Mouse (Mus musculus) embryonic stem cell, embryonic (primary cell): ENCODE data around the gene Glis1.

Experiments used
- CTCF ChIA-PET, 4 experiments: fragments of 300-600 bp in 2 of 4; fragments of 350-600 bp in 2 of 4; sonication (Branson Sonifier 250); formaldehyde crosslinking; loops; one replicate each; lab custom pipeline; 2022; ENCODE audit warnings: inconsistent platforms in 2 of 4; lab: Charles Lee
- POLR2A ChIA-PET, 4 experiments: fragments of 300-600 bp in 2 of 4; fragments of 350-600 bp in 2 of 4; sonication (Branson Sonifier 250); formaldehyde crosslinking; loops; one replicate each; lab custom pipeline; 2022; ENCODE audit warnings: antibody characterized with exemption in 4 of 4, inconsistent platforms in 1 of 4; lab: Charles Lee

Gene Glis1

DNA sequence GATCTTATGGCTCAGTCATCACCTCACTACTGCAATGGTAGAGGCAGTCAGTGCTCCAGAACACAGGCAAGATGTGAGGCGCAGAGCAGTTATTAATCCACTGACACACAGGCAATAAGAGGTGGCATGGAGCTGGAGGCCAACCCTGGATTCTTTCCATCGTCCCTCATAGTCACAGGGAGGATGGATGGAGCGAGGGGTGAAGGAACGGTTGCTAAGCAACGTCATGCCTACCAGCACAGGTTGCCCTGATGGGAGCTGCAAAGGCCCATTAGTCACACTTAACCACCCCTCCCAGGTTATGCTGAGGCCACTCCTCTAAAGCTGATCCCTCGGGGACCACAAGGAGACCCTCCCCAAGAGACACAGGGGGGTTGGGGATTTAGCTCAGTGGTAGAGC lies 187.9 kb downstream of the Glis1 start:
- ChIA-PET CTCF (interaction anchor here in 2 of 4 experiments (0.6 kb wide), 3 partner anchors 8 to 791 kb away, joined by 3 to 4 read pairs (median 3); no protein-coding TSS in a partner anchor), POLR2A (interaction anchor here in 1 of 4 experiments (0.9 kb wide), 1 partner anchor 34 kb away, joined by 3 read pairs; no protein-coding TSS in a partner anchor)

DNA sequence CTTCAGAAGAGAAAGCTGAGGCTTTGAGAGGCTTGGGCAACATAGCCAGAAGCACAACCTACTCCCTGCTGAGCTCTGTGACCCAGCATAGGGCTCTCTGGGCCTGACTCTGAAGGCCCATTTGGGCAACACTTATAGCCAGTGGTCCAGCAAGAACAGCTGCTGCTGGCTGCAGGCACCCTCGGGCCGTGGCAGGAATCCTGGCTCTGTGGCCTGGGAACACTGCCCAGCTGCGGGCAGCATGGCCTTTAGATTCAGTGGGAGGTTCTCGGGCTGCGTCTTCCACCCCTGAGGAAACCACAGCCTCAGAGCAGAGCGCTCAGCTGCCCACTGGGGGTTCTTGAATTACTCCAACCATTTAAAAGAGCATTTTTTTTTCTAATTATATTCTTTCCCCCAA lies 189.5 kb downstream of the Glis1 start:
- POLR2A ChIA-PET: interaction anchor here in 1 of 4 experiments (1.2 kb wide), 1 partner anchor 60 kb away, joined by 3 read pairs; the partner anchor contains the start of gene Dmrtb1
- CTCF ChIA-PET: interaction anchor here in 1 of 4 experiments (1.4 kb wide), 1 partner anchor 14 kb away, joined by 4 read pairs; no protein-coding TSS in a partner anchor

DNA sequence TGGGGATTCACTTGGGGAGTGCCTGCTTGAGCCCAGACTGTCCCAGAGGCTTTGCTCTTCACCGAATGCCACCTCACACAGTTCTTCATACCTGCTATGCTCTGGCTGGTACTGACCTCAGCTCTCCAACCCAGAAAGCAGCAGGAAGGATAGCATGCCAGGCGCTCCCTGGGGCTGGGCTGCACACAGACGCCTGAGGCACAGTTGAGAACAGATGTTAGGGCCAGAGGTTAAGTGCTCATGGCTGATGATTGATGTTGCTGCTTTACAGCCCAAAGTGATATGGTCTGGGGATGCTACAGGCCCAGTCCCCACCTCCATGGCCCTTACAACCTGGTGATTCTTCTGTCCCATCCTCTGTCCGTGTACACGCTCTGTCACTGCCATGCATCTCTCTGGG lies 190.6 kb downstream of the Glis1 start:
- ChIA-PET CTCF (interaction anchor here in 1 of 4 experiments (1.4 kb wide), 1 partner anchor 13 kb away, joined by 4 read pairs; no protein-coding TSS in a partner anchor), POLR2A (no interaction called here)

DNA sequence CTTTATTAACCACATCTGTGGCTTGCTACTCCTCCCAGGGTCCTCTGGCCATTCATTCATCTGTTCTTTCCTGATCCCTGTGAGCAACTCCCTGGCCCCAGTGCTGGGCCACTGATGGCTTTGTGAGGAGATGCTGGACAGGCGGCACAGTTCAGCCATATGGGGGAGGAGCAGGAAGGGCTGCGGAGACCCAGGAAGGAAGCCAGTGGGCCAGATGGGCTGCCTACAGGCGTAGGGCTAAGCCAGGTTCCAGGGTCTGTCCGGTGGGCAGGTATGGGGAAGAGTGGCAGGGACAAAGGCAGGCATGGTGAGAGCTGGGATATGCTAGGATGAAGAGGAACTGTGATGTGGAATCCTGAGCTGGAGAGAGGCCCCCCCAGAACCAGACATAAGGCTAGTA lies 193.8 kb downstream of the Glis1 start:
- ChIA-PET POLR2A (no interaction called here), CTCF (interaction anchor here in 1 of 4 experiments (1.2 kb wide), 1 partner anchor 9 kb away, joined by 5 read pairs; no protein-coding TSS in a partner anchor)

DNA sequence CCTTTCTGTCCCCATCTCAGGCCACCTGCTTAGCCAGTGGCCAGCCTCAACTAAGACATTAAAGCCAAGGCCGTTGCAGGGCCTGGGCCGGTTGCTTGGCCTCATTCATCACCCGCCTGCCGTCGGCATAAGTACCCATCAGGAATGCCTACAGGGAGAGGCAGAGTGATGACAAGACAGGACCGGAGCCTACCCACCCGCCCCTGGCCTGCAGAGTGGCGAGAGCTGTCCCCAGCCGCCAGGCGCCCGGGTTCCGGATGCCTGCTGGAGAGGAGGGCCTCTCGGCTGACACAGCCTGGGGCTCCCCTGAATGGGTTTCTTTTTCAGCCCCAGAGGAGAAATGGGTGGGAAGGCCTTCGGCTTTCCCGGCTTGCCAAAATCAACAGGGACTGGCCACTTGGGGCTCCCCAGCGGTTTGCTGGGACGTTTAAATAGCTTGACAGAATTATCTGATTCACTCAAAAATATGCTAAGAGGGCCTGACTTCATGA lies 194.6 kb downstream of the Glis1 start:
- CTCF ChIA-PET: interaction anchor here in 2 of 4 experiments (1.2 kb wide), 2 partner anchors 8 to 9 kb away, joined by 4 to 5 read pairs; no protein-coding TSS in a partner anchor
- POLR2A ChIA-PET: interaction anchor here in 1 of 4 experiments (0.5 kb wide), 1 partner anchor 158 kb away, joined by 3 read pairs; no protein-coding TSS in a partner anchor

DNA sequence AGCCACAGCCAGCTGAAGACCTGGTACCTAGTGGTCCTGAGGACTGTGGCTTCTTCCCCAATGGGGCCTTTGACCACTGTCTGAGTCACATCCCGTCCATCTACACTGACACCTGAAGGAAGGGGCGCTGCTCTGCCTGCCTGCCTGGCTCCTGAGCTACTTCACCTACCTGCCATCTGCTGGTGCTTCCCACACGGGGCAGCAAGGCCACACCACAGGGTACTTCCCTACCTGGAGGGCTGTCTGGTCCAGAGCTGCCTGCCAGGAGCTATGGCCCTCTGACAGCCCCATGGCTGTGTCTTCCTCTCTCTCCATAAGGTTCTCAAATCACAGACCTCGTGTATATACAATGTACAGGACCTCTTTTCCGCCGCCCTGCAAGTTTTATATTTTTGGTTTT lies 200.2 kb downstream of the Glis1 start:
- POLR2A ChIA-PET: interaction anchor here in 1 of 4 experiments (0.6 kb wide), 1 partner anchor 181 kb away, joined by 3 read pairs; no protein-coding TSS in a partner anchor
- CTCF ChIA-PET: interaction anchor here in 3 of 4 experiments (0.5 to 0.6 kb wide), 3 partner anchors 30 to 134 kb away, joined by 3 to 4 read pairs (median 3); no protein-coding TSS in a partner anchor

DNA sequence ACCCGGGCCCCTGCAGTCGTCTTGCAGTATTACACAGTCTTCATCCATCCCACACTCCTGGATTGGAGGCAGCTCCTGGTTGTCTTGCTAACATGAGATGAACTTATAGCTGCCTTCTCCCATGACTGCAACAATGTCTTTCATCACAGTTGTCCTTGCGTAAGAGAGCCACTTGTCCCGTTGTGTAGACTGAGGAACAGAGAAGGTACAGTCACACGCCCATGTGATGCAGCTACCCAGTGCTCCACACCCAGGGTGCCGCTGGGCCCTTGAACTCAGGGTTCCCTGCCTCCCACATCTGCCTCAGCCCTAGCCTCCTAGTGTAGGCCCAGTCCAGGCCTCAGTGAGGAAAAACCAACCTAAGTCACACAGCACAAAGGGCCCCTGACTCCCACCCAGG lies 201.7 kb downstream of the Glis1 start:
- CTCF ChIA-PET: interaction anchor here in 3 of 4 experiments (1.1 to 3.9 kb wide), 5 partner anchors 10 to 183 kb away, joined by 3 to 15 read pairs (median 4); no protein-coding TSS in a partner anchor
- POLR2A ChIA-PET: no interaction called here

DNA sequence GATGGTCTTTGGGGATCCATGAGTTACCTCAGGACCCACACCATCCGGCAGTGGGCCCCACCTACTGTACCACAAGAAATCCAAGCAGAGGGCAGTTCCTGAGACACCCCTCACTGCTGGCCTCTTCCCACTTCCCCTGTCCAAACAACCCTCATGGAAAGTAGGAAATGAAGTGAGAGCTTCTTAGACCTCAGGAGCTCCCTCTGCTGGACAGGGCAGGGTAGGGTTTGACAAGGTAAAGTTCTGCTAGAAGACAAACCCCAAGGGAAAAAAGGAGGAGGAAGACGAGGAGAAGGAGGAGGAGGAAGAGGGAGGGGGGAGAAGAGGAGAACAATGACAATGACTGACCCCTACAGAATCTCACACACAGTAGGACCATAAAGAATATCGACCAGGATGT lies 203.3 kb downstream of the Glis1 start:
- POLR2A ChIA-PET: no interaction called here
- CTCF ChIA-PET: interaction anchor here (0.5 to 3.9 kb wide), 32 partner anchors 9 to 1378 kb away, joined by 3 to 15 read pairs (median 4); no protein-coding TSS in a partner anchor

DNA sequence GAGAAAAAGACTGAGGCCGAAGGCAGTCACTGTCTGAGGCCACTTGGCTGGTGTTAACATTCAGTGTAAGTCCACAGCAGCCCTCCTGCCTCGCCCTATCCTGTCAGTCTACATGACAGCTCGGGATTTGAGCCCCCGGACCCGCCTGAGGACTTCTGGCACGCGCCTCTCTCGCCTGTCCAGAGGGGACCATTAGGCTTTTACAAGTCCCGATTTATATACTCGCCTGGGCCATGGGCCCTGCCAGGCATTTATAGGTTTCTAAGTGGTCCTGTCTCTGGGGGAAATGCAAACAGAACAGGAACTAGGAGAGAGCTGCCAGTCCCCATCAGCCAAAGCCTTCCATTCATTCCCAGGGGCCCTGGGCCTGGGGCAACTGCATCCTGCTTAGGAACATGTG lies 203.9 kb downstream of the Glis1 start:
- CTCF ChIA-PET: interaction anchor here (0.6 to 3.9 kb wide), 23 partner anchors 11 to 185 kb away, joined by 3 to 15 read pairs (median 4); no protein-coding TSS in a partner anchor
- POLR2A ChIA-PET: no interaction called here

DNA sequence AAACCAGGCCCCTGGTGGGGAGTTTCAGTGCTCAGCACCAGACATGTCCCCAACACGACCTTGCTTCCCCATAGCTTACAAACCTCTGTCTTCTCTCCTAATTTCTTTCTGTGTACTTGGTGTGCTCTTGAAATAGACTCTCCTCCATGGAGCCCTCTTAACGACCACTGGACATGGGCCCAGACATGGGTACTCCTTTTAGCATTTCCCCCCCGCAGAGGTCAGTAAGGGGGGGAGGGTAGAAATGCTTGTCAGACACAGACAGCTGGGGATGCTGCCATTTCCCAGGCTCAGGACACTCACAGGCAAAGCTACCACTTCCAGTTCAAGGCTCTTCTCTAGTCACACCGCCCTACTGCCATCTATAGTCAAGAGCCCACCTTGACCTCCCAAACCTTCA lies 207.2 kb downstream of the Glis1 start:
- POLR2A ChIA-PET: interaction anchor here in 1 of 4 experiments (0.9 to 1.2 kb wide), 2 partner anchors 9 to 59 kb away, joined by 3 read pairs; no protein-coding TSS in a partner anchor
- CTCF ChIA-PET: interaction anchor here in 2 of 4 experiments (0.6 to 0.9 kb wide), 2 partner anchors 11 to 15 kb away, joined by 3 read pairs; no protein-coding TSS in a partner anchor

DNA sequence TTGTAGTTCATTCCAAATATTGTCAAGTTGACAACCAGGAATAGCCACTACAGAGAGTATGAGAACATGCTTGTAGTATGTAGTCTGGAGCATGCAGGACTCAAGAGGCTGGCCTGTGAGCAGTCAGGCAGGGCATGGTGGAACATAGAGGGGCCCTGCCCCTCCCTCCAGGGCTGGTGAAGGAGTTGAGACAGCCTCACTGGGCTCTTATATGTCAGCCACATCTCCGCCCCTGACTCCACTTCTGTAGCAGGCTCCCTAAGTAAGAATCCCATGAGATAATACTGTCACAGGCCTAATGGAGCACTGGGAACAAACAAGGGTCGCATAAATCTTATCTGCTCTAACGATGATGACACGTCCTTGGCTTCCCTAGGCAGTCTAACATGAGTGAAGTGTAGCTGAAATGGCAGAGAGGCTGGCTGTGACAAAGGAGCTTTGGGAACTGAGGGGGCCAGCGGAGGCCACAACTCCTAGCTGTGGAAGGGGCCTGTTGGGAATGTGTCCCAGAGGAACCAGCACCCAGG lies 214.6 kb downstream of the Glis1 start:
- ChIA-PET CTCF (interaction anchor here in 1 of 4 experiments (0.5 to 1.8 kb wide), 3 partner anchors 11 to 287 kb away, joined by 3 to 6 read pairs (median 3); no protein-coding TSS in a partner anchor), POLR2A (interaction anchor here in 1 of 4 experiments (1.2 kb wide), 1 partner anchor 97 kb away, joined by 3 read pairs; no protein-coding TSS in a partner anchor)

DNA sequence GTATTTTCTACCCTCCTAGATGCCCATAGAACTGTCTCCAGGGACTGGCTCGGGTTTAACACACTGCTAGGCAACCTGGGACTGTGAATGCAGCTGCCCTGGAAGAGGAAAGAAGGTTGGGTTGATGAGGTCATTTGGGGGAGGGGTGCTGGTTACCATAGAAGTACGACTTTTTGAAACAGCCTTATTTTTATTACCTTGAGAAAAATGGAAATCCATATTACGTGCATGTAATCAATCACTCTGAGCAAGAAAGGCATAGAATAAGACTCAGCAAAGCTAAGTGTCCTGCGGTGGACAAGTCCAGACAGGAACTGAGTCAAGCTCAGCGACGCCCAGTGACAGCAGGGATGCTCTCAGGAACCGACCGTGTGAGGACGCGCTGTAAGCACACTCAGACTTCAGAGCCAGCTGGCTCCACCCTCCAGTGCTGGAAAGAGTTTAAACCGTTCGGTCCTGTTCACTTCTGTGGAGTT lies 216.7 kb downstream of the Glis1 start:
- ChIA-PET CTCF (interaction anchor here (0.6 to 1.2 kb wide), 14 partner anchors 13 to 1044 kb away, joined by 3 to 8 read pairs (median 3); no protein-coding TSS in a partner anchor), POLR2A (interaction anchor here (0.5 to 1.7 kb wide), 8 partner anchors 10 to 749 kb away, joined by 3 to 5 read pairs (median 3); partner anchors contain the start of gene Tmem59 (in 1 of the 4))

DNA sequence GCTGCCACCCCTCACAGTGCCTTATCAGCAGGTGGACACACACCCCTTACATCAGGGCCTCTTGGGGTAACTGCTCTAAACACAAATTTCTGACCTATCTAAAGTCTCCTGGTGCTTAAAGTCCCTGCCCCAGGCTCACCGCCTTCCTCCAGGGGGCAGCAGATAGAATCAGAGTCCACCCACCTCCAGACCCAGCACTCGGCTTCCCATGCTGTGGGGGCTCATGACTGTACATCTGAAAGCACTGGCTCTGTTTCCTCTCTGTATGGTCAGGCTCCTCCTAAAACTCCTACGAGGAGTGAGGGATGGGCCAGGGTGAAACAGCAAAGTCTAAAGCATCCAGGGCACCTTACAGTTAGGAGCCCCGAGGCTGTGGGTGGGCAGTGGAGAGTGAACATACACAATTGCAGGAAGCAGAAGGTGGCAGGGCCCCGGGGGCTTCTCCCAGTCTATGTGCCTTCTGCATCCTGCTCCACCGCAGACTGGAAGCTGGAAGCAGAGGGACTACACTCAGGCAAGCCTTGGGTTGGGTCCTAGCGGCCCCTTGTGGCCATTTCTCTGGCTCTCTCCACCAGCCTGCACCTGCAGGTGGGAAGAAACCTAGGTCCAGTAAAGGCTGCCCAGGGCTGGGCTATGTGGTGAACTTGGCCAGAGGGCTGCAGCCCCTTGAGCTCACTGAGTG lies 218.3 kb downstream of the Glis1 start:
- CTCF ChIA-PET: interaction anchor here (0.5 to 2.8 kb wide), 34 partner anchors 9 to 1603 kb away, joined by 3 to 20 read pairs (median 4); partner anchors contain the start of gene Dmrtb1 (in 1 of the 4)
- POLR2A ChIA-PET: interaction anchor here in 3 of 4 experiments (0.6 to 1.6 kb wide), 7 partner anchors 12 to 474 kb away, joined by 3 to 4 read pairs (median 3); partner anchors contain the start of genes Dmrtb1 (in 1 of the 3) and Tceanc2 (in 1 of the 3)

DNA sequence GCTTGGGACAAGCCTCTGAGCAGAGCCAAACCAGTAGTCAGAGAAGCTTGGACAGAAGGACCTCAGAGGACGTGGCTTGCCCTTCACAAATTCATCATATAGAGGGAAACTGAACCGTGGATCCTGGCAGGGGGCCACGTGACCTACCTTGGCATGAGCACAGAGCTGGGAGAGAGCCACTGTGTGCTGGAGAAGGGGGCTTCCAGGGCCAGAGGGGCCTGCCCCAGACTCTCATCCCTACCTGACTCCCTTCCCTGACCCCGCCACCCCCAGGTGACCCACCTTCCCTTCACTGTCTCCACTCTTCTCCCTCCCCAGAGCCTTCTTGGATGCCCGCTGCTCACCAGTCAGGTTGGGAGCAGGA lies 218.9 kb downstream of the Glis1 start:
- POLR2A ChIA-PET: interaction anchor here in 3 of 4 experiments (0.6 to 1.6 kb wide), 5 partner anchors 13 to 474 kb away, joined by 3 to 4 read pairs (median 4); partner anchors contain the start of genes Dmrtb1 (in 1 of the 3) and Tceanc2 (in 1 of the 3)
- CTCF ChIA-PET: interaction anchor here (0.7 to 2.8 kb wide), 21 partner anchors 9 to 304 kb away, joined by 3 to 20 read pairs (median 5); partner anchors contain the start of gene Dmrtb1 (in 1 of the 4)

DNA sequence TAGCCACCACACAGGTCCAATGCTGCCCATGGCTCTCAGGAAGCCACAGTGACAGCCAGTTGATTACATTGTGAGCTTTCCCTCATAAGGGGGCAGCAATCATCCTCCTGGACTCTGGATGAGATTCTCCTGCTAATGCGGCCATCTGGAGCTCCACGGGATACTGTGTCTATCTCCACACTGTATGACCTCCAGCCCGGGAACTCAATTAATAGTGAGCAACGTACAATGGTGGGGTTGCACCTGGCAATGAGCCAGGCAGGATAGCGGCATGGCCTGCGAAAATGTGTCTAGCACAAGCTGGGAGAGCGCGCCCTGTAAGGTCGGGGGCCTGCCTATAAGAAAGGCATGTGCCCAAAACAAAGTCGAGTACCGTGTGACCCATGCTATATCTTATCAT lies 226.3 kb downstream of the Glis1 start:
- ChIA-PET CTCF (no interaction called here), POLR2A (interaction anchor here in 3 of 4 experiments (0.5 to 1.4 kb wide), 5 partner anchors 7 to 335 kb away, joined by 3 read pairs; no protein-coding TSS in a partner anchor)

DNA sequence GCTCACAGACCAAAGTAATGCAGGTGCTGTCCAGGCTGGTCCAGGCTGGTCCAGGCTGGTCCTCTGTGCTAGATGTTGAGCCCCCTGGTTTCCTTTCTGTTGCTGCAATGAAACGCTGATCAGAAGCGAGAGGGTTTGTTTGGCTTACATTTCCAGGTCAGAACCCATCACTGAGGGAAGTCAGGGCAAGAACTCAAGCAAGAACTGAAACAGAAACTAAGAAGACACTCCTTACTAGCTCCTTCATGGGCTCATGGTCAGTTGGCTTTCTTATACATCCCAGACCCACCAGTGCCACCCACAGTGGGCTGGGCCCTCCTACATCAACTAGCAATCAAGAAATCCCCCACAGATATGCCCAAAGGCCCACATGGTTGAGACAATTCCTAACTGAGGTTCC lies 234.1 kb downstream of the Glis1 start:
- CTCF ChIA-PET: interaction anchor here in 1 of 4 experiments (0.9 to 1.5 kb wide), 3 partner anchors 19 to 32 kb away, joined by 3 to 5 read pairs (median 3); no protein-coding TSS in a partner anchor
- POLR2A ChIA-PET: interaction anchor here in 2 of 4 experiments (0.9 to 1.1 kb wide), 2 partner anchors 8 to 9 kb away, joined by 3 read pairs; no protein-coding TSS in a partner anchor

DNA sequence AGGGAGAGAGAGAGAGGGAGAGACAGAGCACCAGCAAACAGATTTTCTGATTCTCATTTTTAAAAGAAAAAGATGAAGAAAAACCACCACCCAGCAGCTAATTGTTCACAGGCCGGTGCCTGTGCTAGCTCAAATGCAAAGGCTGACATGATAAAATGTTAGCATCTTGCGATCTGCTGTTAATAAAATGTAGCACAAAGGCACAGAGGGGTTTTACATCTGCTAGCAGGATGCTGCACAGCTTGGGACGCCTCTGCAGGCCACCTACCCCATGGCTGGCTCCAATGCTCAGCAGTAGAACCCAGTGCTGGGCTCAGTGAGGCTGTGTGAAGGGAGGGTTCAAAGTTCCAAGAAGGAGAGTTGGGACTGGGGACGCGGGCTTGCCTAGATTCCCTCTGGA lies 236.3 kb downstream of the Glis1 start:
- CTCF ChIA-PET: interaction anchor here in 1 of 4 experiments (0.7 kb wide), 1 partner anchor 917 kb away, joined by 4 read pairs; no protein-coding TSS in a partner anchor
- POLR2A ChIA-PET: interaction anchor here in 2 of 4 experiments (0.5 kb wide), 2 partner anchors 10 to 176 kb away, joined by 3 read pairs; no protein-coding TSS in a partner anchor
